Mouse (Mus musculus) heart, embryonic 15.5 days (tissue): ENCODE measurements around the gene Rhox2b. TPM values are rescaled to one million over a fixed set of nuclear protein-coding genes. Genes with fewer than 3 reads are reported as not detected.
"Not testable (repeated sequence)": the region's sequence is repeated elsewhere in the genome, so short reads cannot be mapped to it uniquely, and the experiment has no call there.

Source experiments
- ATAC-seq: fragments of 200-750 bp; cut with Nextera tagmentation; replicated peaks from 2 replicates; pipeline ENCODE4 v1.8.0; 2017; ENCODE audit warnings: low read depth, moderate TSS enrichment; ENCODE audit not compliant: insufficient number of reproducible peaks, insufficient read depth, low FRiP score
- H3K27ac ChIP-seq: fragments of 300-500 bp; sonication (generic); 2 replicates; pipeline ENCODE4 v1.5.1; 2015; ENCODE audit warnings: mild to moderate bottlenecking, inconsistent platforms
- H3K27me3 ChIP-seq: fragments of 300-500 bp; sonication (generic); 2 replicates; pipeline ENCODE4 v1.6.1; 2015; ENCODE audit warnings: inconsistent platforms
- H3K36me3 ChIP-seq: fragments of 300-500 bp; sonication (generic); 2 replicates; pipeline ENCODE4 v1.6.1; 2015; ENCODE audit warnings: mild to moderate bottlenecking, inconsistent platforms
- H3K4me1 ChIP-seq: fragments of 300-500 bp; sonication (generic); replicated peaks from 2 replicates; pipeline ENCODE4 v1.6.1; 2015; ENCODE audit warnings: inconsistent platforms
- H3K4me2 ChIP-seq: fragments of 300-500 bp; sonication (generic); 2 replicates; pipeline ENCODE4 v1.6.1; 2015; ENCODE audit warnings: inconsistent platforms, mild to moderate bottlenecking, moderate library complexity
- H3K4me3 ChIP-seq: fragments of 300-500 bp; sonication (generic); 2 replicates; pipeline ENCODE4 v1.5.1; 2015; ENCODE audit warnings: mild to moderate bottlenecking, inconsistent platforms
- H3K9ac ChIP-seq: fragments of 300-500 bp; sonication (generic); 2 replicates; pipeline ENCODE4 v1.6.1; 2015; ENCODE audit warnings: mild to moderate bottlenecking, inconsistent platforms
- H3K9me3 ChIP-seq: fragments of 300-500 bp; sonication (generic); replicated peaks from 2 replicates; pipeline ENCODE4 v1.6.1; 2016; ENCODE audit warnings: inconsistent platforms
- WGBS: fragments of 180-500 bp; shearing (Covaris S2); methylation state at CpG from one replicate; pipeline ENCODE4 v1.1.7; 2015; ENCODE audit warnings: mixed read lengths; 5-methylcytosine and 5-hydroxymethylcytosine counted together
- polyA plus RNA-seq: library from polyadenylated mRNA; unstranded; fragments of >200 nt; fragmentation: Nextera tagmentation; extraction: Ambion mirVana; gene quantifications from 2 replicates; pipeline ENCODE4 v1.2.1, GENCODE M21; 2015

The Rhox2b gene
- not detected in 2 replicates for polyA plus RNA-seq

GRCm38 (mm10) chrX:37411767-37412166, at the start of gene Rhox2b:
Rhox2b (plus strand) TSS chrX:37412067.
- not testable (repeated sequence) for H3K9ac ChIP-seq, H3K9me3 ChIP-seq, H3K27ac ChIP-seq, ATAC-seq, H3K4me2 ChIP-seq, H3K4me3 ChIP-seq, H3K4me1 ChIP-seq, H3K36me3 ChIP-seq, H3K27me3 ChIP-seq
- no CpG with 5 or more reads among the region's 9 CpGs for WGBS

DNA sequence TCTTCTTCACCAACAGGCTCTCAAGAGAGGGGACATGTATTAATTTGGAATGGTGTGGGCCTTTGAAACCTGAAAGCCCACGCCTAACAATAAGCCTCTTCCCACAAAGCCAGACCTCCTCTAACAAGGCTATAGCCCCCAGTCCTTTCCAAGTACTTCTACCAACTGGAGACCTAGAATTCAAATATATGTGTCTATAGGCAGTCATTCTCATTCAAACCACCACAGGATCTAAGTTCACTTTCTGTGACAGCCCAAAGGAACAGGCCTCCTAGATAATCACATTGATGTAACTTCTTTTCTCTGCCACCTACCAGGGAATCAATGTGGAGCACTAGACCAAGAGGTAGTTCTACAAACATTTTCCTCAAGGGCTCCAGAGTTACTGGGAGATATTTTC, 32.1 kb upstream of the Rhox2b start, which contains the start of gene Rhox3a2:
Rhox3a2 (plus strand) TSS at position 301 of the 400 bp plus-strand sequence.
- H3K9ac ChIP-seq, H3K27ac ChIP-seq, H3K4me2 ChIP-seq, H3K27me3 ChIP-seq, H3K4me3 ChIP-seq, H3K9me3 ChIP-seq, H3K4me1 ChIP-seq, ATAC-seq, H3K36me3 ChIP-seq: not testable (repeated sequence)
- no CpG with 5 or more reads among the region's 1 CpGs for WGBS

DNA sequence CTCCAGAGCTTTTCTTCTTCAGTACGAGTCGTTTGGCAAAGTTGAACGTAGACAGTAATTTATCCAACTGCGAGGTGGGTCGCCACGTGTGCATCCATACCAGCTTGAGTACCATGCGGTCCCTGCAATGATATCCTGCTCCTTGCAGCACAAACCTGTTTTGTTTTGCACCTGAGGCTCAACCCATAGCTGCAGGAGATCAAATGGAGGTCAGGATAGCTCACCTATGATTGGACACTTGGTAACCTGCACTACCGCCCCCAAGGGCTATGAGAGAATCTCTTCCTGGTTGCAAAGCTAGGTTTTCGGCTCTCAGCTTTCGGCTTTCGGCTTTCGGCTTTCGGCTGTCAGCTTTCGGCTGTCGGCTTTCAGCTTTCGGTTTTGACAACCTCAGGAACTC, 21.3 kb upstream of the Rhox2b start, which contains the start of gene Rhox4a2:
Rhox4a2 (plus strand) TSS at position 301 of the 400 bp plus-strand sequence.
- H3K4me3 ChIP-seq, ATAC-seq, H3K9ac ChIP-seq, H3K27ac ChIP-seq, H3K27me3 ChIP-seq, H3K4me1 ChIP-seq, H3K9me3 ChIP-seq, H3K36me3 ChIP-seq, H3K4me2 ChIP-seq: not testable (repeated sequence)
- WGBS, result 88% methylated on average over 8 of the region's 16 CpGs

- H3K27ac ChIP-seq, H3K27me3 ChIP-seq, H3K4me2 ChIP-seq, H3K4me1 ChIP-seq, H3K4me3 ChIP-seq, H3K9ac ChIP-seq, H3K36me3 ChIP-seq, ATAC-seq, H3K9me3 ChIP-seq: not testable (repeated sequence)
- WGBS, result 82% methylated on average over 14 of the region's 15 CpGs
Observed at GRCm38 (mm10) chrX:37432194-37432593, 20.3 kb downstream of the Rhox2b start, which contains the start of gene Rhox4b. Rhox4b (plus strand) TSS chrX:37432494.

DNA sequence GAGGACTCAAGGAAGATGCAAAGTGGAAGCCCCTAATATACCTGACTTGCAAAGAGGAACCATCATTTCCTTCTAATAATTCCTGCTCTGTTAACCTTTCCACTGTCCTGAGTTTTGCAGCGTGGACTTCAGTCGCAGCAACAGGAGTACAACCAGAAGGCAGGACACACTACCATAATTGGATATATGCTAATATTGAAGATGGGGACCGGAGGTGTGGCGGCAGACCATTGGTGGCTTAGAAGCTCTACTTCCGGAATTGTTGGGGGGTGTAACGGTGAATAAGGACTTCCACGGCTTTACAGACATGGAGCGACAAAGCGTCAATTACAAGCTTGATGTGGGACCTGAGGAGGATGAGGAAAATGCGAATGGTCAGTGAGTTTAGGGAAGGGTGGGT, 41.5 kb downstream of the Rhox2b start, which contains the start of gene Rhox2c:
Rhox2c (plus strand) TSS at position 301 of the 400 bp plus-strand sequence.
- H3K27ac ChIP-seq, H3K4me1 ChIP-seq, H3K36me3 ChIP-seq, H3K9ac ChIP-seq, H3K4me2 ChIP-seq, H3K27me3 ChIP-seq, ATAC-seq, H3K9me3 ChIP-seq, H3K4me3 ChIP-seq: not testable (repeated sequence)
- 95% methylated on average over 8 of the region's 10 CpGs for WGBS

GRCm38 (mm10) chrX:37458285-37458684, 46.4 kb downstream of the Rhox2b start, which contains the start of gene Rhox3c:
Rhox3c (plus strand) TSS chrX:37458585.
- not testable (repeated sequence) for H3K9ac ChIP-seq, H3K4me2 ChIP-seq, H3K9me3 ChIP-seq, H3K27me3 ChIP-seq, H3K27ac ChIP-seq, H3K4me3 ChIP-seq, H3K4me1 ChIP-seq, ATAC-seq, H3K36me3 ChIP-seq
- WGBS, result 82% methylated on average over 3 of the region's 4 CpGs

Other genes starting within 250 kb of the Rhox2b start
- gene Akap14, start 243.2 kb upstream of the Rhox2b start, polyA plus RNA-seq, result 0.09 TPM in 1 of 2 replicates, not detected in the other
- 695 and 864 TPM in 2 replicates for gene Ndufa1, start 220.9 kb upstream of the Rhox2b start, polyA plus RNA-seq
- gene Rnf113a1, start 220.8 kb upstream of the Rhox2b start, polyA plus RNA-seq, result 5.4 and 6.0 TPM in 2 replicates
- not detected in 2 replicates for gene Gm9, start 201.0 kb upstream of the Rhox2b start, polyA plus RNA-seq
- gene Rhox1, start 189.8 kb upstream of the Rhox2b start, polyA plus RNA-seq, result not detected in 2 replicates
- gene Rhox2a, start 167.1 kb upstream of the Rhox2b start, polyA plus RNA-seq, result not detected in 2 replicates
- not detected in 2 replicates for gene Rhox3a, start 162.1 kb upstream of the Rhox2b start, polyA plus RNA-seq
- gene Rhox4a, start 146.7 kb upstream of the Rhox2b start, polyA plus RNA-seq, result not detected in 2 replicates
- gene Rhox3a2, start 32.0 kb upstream of the Rhox2b start, polyA plus RNA-seq, result not detected in 2 replicates
- gene Rhox4a2, start 21.2 kb upstream of the Rhox2b start, polyA plus RNA-seq, result 0.66 and 2.8 TPM in 2 replicates
- gene Rhox4b, start 20.4 kb downstream of the Rhox2b start, polyA plus RNA-seq, result 1.9 TPM in 1 of 2 replicates, not detected in the other
- not detected in 2 replicates for gene Rhox2c, start 41.6 kb downstream of the Rhox2b start, polyA plus RNA-seq
- not detected in 2 replicates for gene Rhox3c, start 46.5 kb downstream of the Rhox2b start, polyA plus RNA-seq
- not detected in 2 replicates for gene Rhox4c, start 68.3 kb downstream of the Rhox2b start, polyA plus RNA-seq
- gene Rhox2d, start 81.4 kb downstream of the Rhox2b start, polyA plus RNA-seq, result not detected in 2 replicates
- gene Rhox4d, start 102.3 kb downstream of the Rhox2b start, polyA plus RNA-seq, result not detected in 2 replicates
- not detected in 2 replicates for gene Rhox2e, start 118.4 kb downstream of the Rhox2b start, polyA plus RNA-seq
- not detected in 2 replicates for gene Rhox3e, start 130.0 kb downstream of the Rhox2b start, polyA plus RNA-seq
- gene Rhox4e, start 145.3 kb downstream of the Rhox2b start, polyA plus RNA-seq, result not detected in 2 replicates
- gene Rhox2f, start 159.3 kb downstream of the Rhox2b start, polyA plus RNA-seq, result not detected in 2 replicates
- gene Rhox3f, start 168.9 kb downstream of the Rhox2b start, polyA plus RNA-seq, result not detected in 2 replicates
- not detected in 2 replicates for gene Rhox4f, start 195.6 kb downstream of the Rhox2b start, polyA plus RNA-seq
- gene Rhox3g, start 216.5 kb downstream of the Rhox2b start, polyA plus RNA-seq, result not detected in 2 replicates
- not detected in 2 replicates for gene Rhox2g, start 231.4 kb downstream of the Rhox2b start, polyA plus RNA-seq
- not detected in 2 replicates for gene Rhox4g, start 239.3 kb downstream of the Rhox2b start, polyA plus RNA-seq